Mouse (Mus musculus): Measurements from ENCODE around the gene Cyp4a31. TPM values are rescaled to one million over a fixed set of nuclear protein-coding genes. Genes with fewer than 3 reads are reported as not detected.
"Not testable (repeated sequence)": the region's sequence is repeated elsewhere in the genome, so short reads cannot be mapped to it uniquely, and the experiment has no call there.

The Cyp4a31 gene
- polyA plus RNA-seq (2012) = not detected in 2 replicates

GRCm38 (mm10) chr4:115563401-115563800 lies at the start of gene Cyp4a31:
Gene Cyp4a31 (plus strand): TSS chr4:115563649.
- TF ChIP-seq TAL1 (IDR thresholded peaks at IDR 0.05; ENCODE audit: low read length) (no peak), GATA1 (IDR thresholded peaks at IDR 0.05; ENCODE audit: low read length) (no peak)

GRCm38 (mm10) chr4:115513964-115514363 lies 49.5 kb upstream of the Cyp4a31 start:
- H3K4me1 ChIP-seq (ENCODE audit: control insufficient read depth); H3K36me3 ChIP-seq (ENCODE audit: control insufficient read depth); H3K9me3 ChIP-seq (ENCODE audit: control insufficient read depth, low read length); H3K27me3 ChIP-seq (ENCODE audit: control insufficient read depth); H3K4me3 ChIP-seq (replicated peaks): not testable (repeated sequence)

More at GRCm38 (mm10) chr4:115563401-115563800, at the start of gene Cyp4a31:
- H3K27me3 ChIP-seq (ENCODE audit: control insufficient read depth) = no peaks in the 10 kb centered on the region
- H3K36me3 ChIP-seq (ENCODE audit: control insufficient read depth) = no peaks in the 10 kb centered on the region
- H3K9me3 ChIP-seq (ENCODE audit: control insufficient read depth, low read length) = no peaks in the 10 kb centered on the region
- no peak within 1 kb of the TSS for H3K4me3 ChIP-seq (replicated peaks)
- H3K4me1 ChIP-seq (ENCODE audit: control insufficient read depth) = no peaks in the 10 kb centered on the region

GRCm38 (mm10) chr4:115518000-115518399 lies 45.4 kb upstream of the Cyp4a31 start, which contains the start of gene Cyp4a10:
Gene Cyp4a10 (plus strand): TSS chr4:115518264.
- H3K27me3 ChIP-seq (ENCODE audit: control insufficient read depth); H3K4me3 ChIP-seq (replicated peaks); H3K9me3 ChIP-seq (ENCODE audit: control insufficient read depth, low read length); H3K4me1 ChIP-seq (ENCODE audit: control insufficient read depth); H3K36me3 ChIP-seq (ENCODE audit: control insufficient read depth): not testable (repeated sequence)

GRCm38 (mm10) chr4:115519444-115519843 lies 44.0 kb upstream of the Cyp4a31 start:
- TF ChIP-seq GATA1 (IDR thresholded peaks at IDR 0.05; ENCODE audit: low read length) (no peak), TAL1 (IDR thresholded peaks at IDR 0.05; ENCODE audit: low read length) (no peak)
- Histone ChIP-seq H3K36me3 (ENCODE audit: control insufficient read depth) (no peaks in the 10 kb centered on the region), H3K27me3 (ENCODE audit: control insufficient read depth) (no peaks in the 10 kb centered on the region), H3K9me3 (ENCODE audit: control insufficient read depth, low read length) (no peaks in the 10 kb centered on the region), H3K4me1 (ENCODE audit: control insufficient read depth) (no peaks in the 10 kb centered on the region), H3K4me3 (replicated peaks) (no peak overlapping the region)

- H3K4me1 ChIP-seq (ENCODE audit: control insufficient read depth) = no peaks in the 10 kb centered on the region
- no peaks in the 10 kb centered on the region for H3K27me3 ChIP-seq (ENCODE audit: control insufficient read depth)
- no peaks in the 10 kb centered on the region for H3K9me3 ChIP-seq (ENCODE audit: control insufficient read depth, low read length)
- no peak overlapping the region for H3K4me3 ChIP-seq (replicated peaks)
- no peaks in the 10 kb centered on the region for H3K36me3 ChIP-seq (ENCODE audit: control insufficient read depth)
- no peak for TF ChIP-seq GATA1 (IDR thresholded peaks at IDR 0.05; ENCODE audit: low read length)
- TF ChIP-seq TAL1 (IDR thresholded peaks at IDR 0.05; ENCODE audit: low read length) = no peak
Observed at GRCm38 (mm10) chr4:115521766-115522165, 41.7 kb upstream of the Cyp4a31 start.

- no peak for TF ChIP-seq GATA1 (IDR thresholded peaks at IDR 0.05; ENCODE audit: low read length)
- no peak for TF ChIP-seq TAL1 (IDR thresholded peaks at IDR 0.05; ENCODE audit: low read length)
- no peaks in the 10 kb centered on the region for H3K36me3 ChIP-seq (ENCODE audit: control insufficient read depth)
Observed at GRCm38 (mm10) chr4:115545101-115545500, 18.3 kb upstream of the Cyp4a31 start.

GRCm38 (mm10) chr4:115546141-115546828 lies 17.2 kb upstream of the Cyp4a31 start:
- Histone ChIP-seq H3K9me3 (ENCODE audit: control insufficient read depth, low read length) (peaks cover 4% of the 10 kb centered on the region; the same call in 1 of the 2 replicates), H3K4me3 (replicated peaks) (no peak overlapping the region), H3K4me1 (ENCODE audit: control insufficient read depth) (no peaks in the 10 kb centered on the region), H3K27me3 (ENCODE audit: control insufficient read depth) (no peaks in the 10 kb centered on the region), H3K36me3 (ENCODE audit: control insufficient read depth) (no peaks in the 10 kb centered on the region)
- TF ChIP-seq TAL1 (IDR thresholded peaks at IDR 0.05; ENCODE audit: low read length) = no peak
- no peak for TF ChIP-seq GATA1 (IDR thresholded peaks at IDR 0.05; ENCODE audit: low read length)

More at GRCm38 (mm10) chr4:115545101-115545500, 18.3 kb upstream of the Cyp4a31 start:
- H3K27me3 ChIP-seq (ENCODE audit: control insufficient read depth) = no peaks in the 10 kb centered on the region
- H3K4me1 ChIP-seq (ENCODE audit: control insufficient read depth) = no peaks in the 10 kb centered on the region
- peaks cover 4% of the 10 kb centered on the region; the same call in 1 of the 2 replicates for H3K9me3 ChIP-seq (ENCODE audit: control insufficient read depth, low read length)
- no peak overlapping the region for H3K4me3 ChIP-seq (replicated peaks)

- no peaks in the 10 kb centered on the region for H3K36me3 ChIP-seq (ENCODE audit: control insufficient read depth)
- no peaks in the 10 kb centered on the region for H3K4me1 ChIP-seq (ENCODE audit: control insufficient read depth)
- TF ChIP-seq GATA1 (IDR thresholded peaks at IDR 0.05; ENCODE audit: low read length) = no peak
- no peak for TF ChIP-seq TAL1 (IDR thresholded peaks at IDR 0.05; ENCODE audit: low read length)
- no peak overlapping the region for H3K4me3 ChIP-seq (replicated peaks)
- H3K27me3 ChIP-seq (ENCODE audit: control insufficient read depth) = no peaks in the 10 kb centered on the region
- no peaks in the 10 kb centered on the region; the same call in 1 of the 2 replicates for H3K9me3 ChIP-seq (ENCODE audit: control insufficient read depth, low read length)
Observed at GRCm38 (mm10) chr4:115552726-115553125, 10.7 kb upstream of the Cyp4a31 start.

GRCm38 (mm10) chr4:115555513-115555912 lies 7.9 kb upstream of the Cyp4a31 start:
- Histone ChIP-seq H3K27me3 (ENCODE audit: control insufficient read depth) (no peaks in the 10 kb centered on the region), H3K4me3 (replicated peaks) (no peak overlapping the region), H3K9me3 (ENCODE audit: control insufficient read depth, low read length) (no peaks in the 10 kb centered on the region), H3K4me1 (ENCODE audit: control insufficient read depth) (no peaks in the 10 kb centered on the region), H3K36me3 (ENCODE audit: control insufficient read depth) (no peaks in the 10 kb centered on the region)
- no peak for TF ChIP-seq TAL1 (IDR thresholded peaks at IDR 0.05; ENCODE audit: low read length)
- no peak for TF ChIP-seq GATA1 (IDR thresholded peaks at IDR 0.05; ENCODE audit: low read length)
